Mouse (Mus musculus) liver, adult 2 months (tissue): Measurements from ENCODE around the gene Vamp3. TPM values are rescaled to one million over a fixed set of nuclear protein-coding genes. Genes with fewer than 3 reads are reported as not detected.

ENCODE experiments used
- DNase-seq: peaks from one replicate; pipeline ENCODE4 v3.0.0-alpha.2; 2011; ENCODE audit warnings: low read depth, low spot score; ENCODE audit errors: extremely low read depth
- H3K27ac ChIP-seq: fragments of 200-500 bp; replicated peaks from 2 replicates; pipeline ENCODE4 v1.5.1; 2012; ENCODE audit warnings: low read depth, mild to moderate bottlenecking, control low read depth, inconsistent platforms, low read length; ENCODE audit not compliant: insufficient read depth
- H3K27me3 ChIP-seq: fragments of 200-500 bp; 2 replicates; pipeline ENCODE4 v1.6.1; 2012; ENCODE audit warnings: mild to moderate bottlenecking, moderate library complexity, low read length, inconsistent platforms; ENCODE audit not compliant: control insufficient read depth, insufficient read depth
- H3K36me3 ChIP-seq: fragments of 200-500 bp; 2 replicates; pipeline ENCODE4 v1.6.1; 2012; ENCODE audit warnings: low read length, inconsistent platforms; ENCODE audit not compliant: control insufficient read depth, insufficient read depth
- H3K4me1 ChIP-seq: fragments of 200-500 bp; 2 replicates; pipeline ENCODE4 v1.6.1; 2011; ENCODE audit warnings: low read length; ENCODE audit not compliant: control insufficient read depth, insufficient read depth
- H3K4me3 ChIP-seq: fragments of 200-500 bp; 2 replicates; pipeline ENCODE4 v1.5.1; 2011; ENCODE audit warnings: low read depth, mild to moderate bottlenecking, control low read depth, low read length, moderate library complexity; ENCODE audit not compliant: insufficient read depth
- H3K79me2 ChIP-seq: fragments of 200-500 bp; 2 replicates; pipeline ENCODE4 v1.6.1; 2012; ENCODE audit warnings: inconsistent platforms, mild to moderate bottlenecking, low read length, moderate library complexity; ENCODE audit not compliant: control insufficient read depth, insufficient read depth
- H3K9ac ChIP-seq: fragments of 200-500 bp; 2 replicates; pipeline ENCODE4 v1.6.1; 2012; ENCODE audit warnings: low read depth, mild to moderate bottlenecking, control low read depth, inconsistent platforms, low read length
- CTCF ChIP-seq: fragments of 200-500 bp; IDR thresholded peaks from 2 replicates; pipeline ENCODE4 v1.5.1; 2011; ENCODE audit warnings: low read depth, low read length, control low read depth
- POLR2A ChIP-seq: fragments of 200-500 bp; IDR thresholded peaks from 2 replicates; pipeline ENCODE4 v1.6.1; 2011; ENCODE audit warnings: low read length, control low read depth; ENCODE audit not compliant: insufficient read depth; ENCODE audit errors: extremely low read depth
- WGBS: fragments of 180-500 bp; shearing (Covaris S2); methylation state at CpG from one replicate; pipeline ENCODE4 v1.1.7; 2018; 5-methylcytosine and 5-hydroxymethylcytosine counted together
- polyA plus RNA-seq: library from polyadenylated mRNA; depleted of rRNA; stranded (reverse); fragments of >200 nt; gene quantifications from 2 replicates; pipeline ENCODE4 v1.2.3, GENCODE M21; 2012
- total RNA-seq: library from RNA; depleted of rRNA; stranded (reverse); fragments of >200 nt; gene quantifications from 2 replicates; pipeline ENCODE4 v1.2.3, GENCODE M21; 2014

Vamp3 gene
- total and polyA plus RNA-seq, 2 experiments = 5.9 to 16.4 TPM

DNA sequence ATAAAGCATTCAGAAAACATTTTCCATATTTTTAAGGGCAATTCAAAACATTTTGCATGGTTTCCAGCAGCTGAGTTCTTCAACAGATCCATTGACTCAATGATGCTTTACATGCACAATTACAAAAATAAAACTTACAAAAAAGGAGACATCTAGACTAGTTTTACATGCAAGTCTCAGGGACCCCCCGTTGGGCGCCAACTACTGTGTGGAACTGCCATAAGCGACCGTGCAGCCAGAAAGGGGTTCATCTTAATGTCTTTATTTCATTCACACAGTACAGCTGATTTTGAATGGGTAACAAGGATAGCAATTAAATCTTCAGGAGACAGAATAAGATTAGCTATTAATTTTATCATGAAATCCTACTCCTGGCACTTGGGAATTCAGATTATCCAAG is 1.8 kb upstream of the Vamp3 start:
- no peak overlapping the region for H3K9ac ChIP-seq
- no peak for DNase-seq
- WGBS = 97% methylated on average over 4 of the region's 4 CpGs
- no peaks in the 10 kb centered on the region for H3K27me3 ChIP-seq
- no peak for TF ChIP-seq CTCF
- no peak for TF ChIP-seq POLR2A
- no peak overlapping the region for H3K4me3 ChIP-seq
- no peak overlapping the region for H3K27ac ChIP-seq
- peaks cover 17% of the 10 kb centered on the region for H3K79me2 ChIP-seq
- peaks cover 2% of the 10 kb centered on the region for H3K4me1 ChIP-seq
- peaks cover 8% of the 10 kb centered on the region; the same call in 1 of the 2 replicates for H3K36me3 ChIP-seq

- TF ChIP-seq POLR2A (no peak), CTCF (no peak)
- peaks cover 3% of the 10 kb centered on the region for H3K4me1 ChIP-seq
- DNase-seq = no peak
- H3K27ac ChIP-seq = no peak overlapping the region
- H3K36me3 ChIP-seq = peaks cover 13% of the 10 kb centered on the region; the same call in 1 of the 2 replicates
- no peak overlapping the region for H3K9ac ChIP-seq
- no peak overlapping the region for H3K4me3 ChIP-seq
- 85% methylated on average over 4 of the region's 4 CpGs for WGBS
- H3K79me2 ChIP-seq = peaks cover 23% of the 10 kb centered on the region
- no peaks in the 10 kb centered on the region for H3K27me3 ChIP-seq
These were observed 871 bp upstream of the Vamp3 start for GRCm38 (mm10) chr4:151058634-151059033.

DNA sequence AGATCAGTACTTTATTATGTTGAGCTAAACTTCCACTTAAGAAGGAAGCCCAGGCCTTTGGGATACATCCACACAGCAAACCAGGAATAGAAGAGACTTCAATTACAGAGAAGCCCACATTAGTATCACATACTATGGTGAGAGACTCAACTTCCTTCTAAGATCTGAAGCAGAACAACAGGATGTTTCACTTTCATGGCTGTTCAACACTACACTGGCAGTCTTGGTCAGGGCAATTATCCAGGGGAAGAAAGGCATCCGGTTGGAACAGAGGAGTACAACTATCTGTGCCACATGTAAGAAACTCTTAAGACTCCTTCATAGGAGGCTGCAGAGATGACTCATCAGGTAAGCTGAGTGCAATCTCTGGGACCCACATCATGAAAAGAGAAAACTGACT is 6.6 kb downstream of the Vamp3 start:
- Histone ChIP-seq H3K79me2 (peaks cover 21% of the 10 kb centered on the region; the same call in 1 of the 2 replicates), H3K27ac (peak overlapping the region; percentile 7; the same call in 1 of the 2 replicates), H3K9ac (no peak overlapping the region), H3K27me3 (no peaks in the 10 kb centered on the region), H3K4me3 (no peak overlapping the region), H3K4me1 (peaks cover 3% of the 10 kb centered on the region), H3K36me3 (peaks cover 58% of the 10 kb centered on the region)
- WGBS = 74% methylated on average over 1 of the region's 1 CpGs
- DNase-seq = no peak
- no peak for TF ChIP-seq CTCF
- no peak for TF ChIP-seq POLR2A

DNA sequence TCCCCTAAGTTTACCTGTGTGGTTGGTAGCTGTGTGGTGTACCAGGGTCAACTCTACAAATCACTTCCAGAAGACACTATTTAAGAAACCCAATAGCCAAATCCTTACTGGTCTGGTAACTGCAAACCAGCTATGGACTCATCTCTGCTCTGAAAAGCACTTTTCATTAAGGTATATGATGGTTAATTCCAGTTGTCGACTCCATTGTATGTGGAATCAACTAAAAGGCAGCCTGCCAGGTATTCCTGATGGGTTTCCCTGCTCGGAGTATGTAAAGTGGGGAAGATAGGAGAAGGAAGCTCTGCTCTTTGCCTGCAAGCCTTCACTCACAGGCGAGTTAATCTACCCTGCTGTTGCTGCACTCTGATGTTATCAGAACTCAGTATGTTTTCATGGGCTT is 11.2 kb downstream of the Vamp3 start:
- Histone ChIP-seq H3K27me3 (no peaks in the 10 kb centered on the region), H3K4me3 (no peak overlapping the region), H3K4me1 (peaks cover 9% of the 10 kb centered on the region; the same call in 1 of the 2 replicates), H3K79me2 (no peaks in the 10 kb centered on the region), H3K27ac (no peak overlapping the region), H3K9ac (no peak overlapping the region), H3K36me3 (peaks cover 33% of the 10 kb centered on the region)
- DNase-seq = no peak
- TF ChIP-seq CTCF = no peak
- TF ChIP-seq POLR2A = no peak
- 91% methylated on average over 3 of the region's 3 CpGs for WGBS

DNA sequence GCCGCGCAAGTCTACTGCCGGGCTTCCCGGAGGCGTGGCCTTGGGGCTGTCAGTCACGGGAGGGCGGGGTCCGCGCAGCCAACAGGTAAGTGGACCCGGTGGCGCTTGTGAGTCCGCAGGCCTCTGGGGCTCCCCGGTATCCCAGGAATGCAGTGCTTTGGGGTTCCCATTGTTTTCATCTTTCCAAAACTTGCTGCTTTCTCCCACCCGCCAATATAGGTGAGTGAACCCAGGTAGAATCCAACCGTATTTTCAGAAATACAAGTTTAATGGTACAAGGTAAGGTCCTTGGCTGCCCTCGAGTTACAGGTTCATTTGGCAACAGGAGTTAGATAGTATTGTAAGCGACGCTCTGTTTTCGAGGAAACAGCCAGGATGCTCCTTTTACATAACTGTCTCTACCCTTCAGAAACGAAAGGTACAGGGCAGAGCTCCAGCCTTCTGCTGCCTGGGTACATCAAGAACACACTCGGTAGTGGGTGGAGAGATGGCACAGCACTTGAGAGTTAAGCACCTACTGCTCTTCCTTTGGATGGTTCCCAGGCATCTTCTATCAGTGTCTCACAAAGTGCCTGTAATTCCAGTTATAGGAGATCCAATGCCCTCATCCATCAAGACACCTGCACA is 12.7 kb downstream of the Vamp3 start:
- DNase-seq = peak; percentile 78
- WGBS = 3% methylated on average over 21 of the region's 21 CpGs

More for the DNA sequence above, 12.7 kb downstream of the Vamp3 start:
- no peaks in the 10 kb centered on the region for H3K79me2 ChIP-seq
- TF ChIP-seq POLR2A = peak; percentile 51; the same call in 1 of the 2 replicates
- TF ChIP-seq CTCF = no peak
- H3K4me1 ChIP-seq = peaks cover 7% of the 10 kb centered on the region; the same call in 1 of the 2 replicates
- H3K36me3 ChIP-seq = peaks cover 33% of the 10 kb centered on the region
- H3K27me3 ChIP-seq = no peaks in the 10 kb centered on the region
- H3K9ac ChIP-seq = peak overlapping the region; percentile 61
- peak overlapping the region; percentile 89 for H3K27ac ChIP-seq
- peak overlapping the region; percentile 54 for H3K4me3 ChIP-seq
